ENCODE assay signal across 8 mouse cellular contexts in the genomic region with DNA sequence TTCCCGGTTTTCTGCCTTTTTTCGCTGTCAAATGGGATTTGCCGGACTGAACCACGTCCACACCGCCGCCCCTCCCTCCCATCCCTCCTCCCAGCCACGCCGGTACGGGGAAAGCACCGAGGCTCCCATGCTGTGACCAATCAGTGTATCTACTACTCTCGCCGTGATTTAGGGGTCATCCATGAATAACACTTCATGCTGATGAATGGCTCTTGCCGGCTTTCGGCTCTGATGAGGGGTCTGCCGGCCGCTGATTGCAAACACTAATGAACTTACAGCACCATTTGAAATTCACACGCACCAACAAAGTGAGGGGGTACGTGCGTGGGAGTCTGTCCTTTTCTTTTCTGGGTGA. TPM values are rescaled to one million over a fixed set of nuclear protein-coding genes. Genes with fewer than 3 reads are reported as not detected.
DNase-seq lines count a peak whose midpoint lies in the region; ATAC-seq and TF ChIP-seq lines count a peak whose summit lies in the region.

A gene (minus strand): TSS at position 21 of the 355 bp plus-strand sequence.

- peak within 1 kb of the TSS; percentile 45; the same call in 1 of the 2 replicates for H3K4me3 ChIP-seq in spleen, adult 2 months (ENCODE audit: extremely low read depth, insufficient read depth, insufficient read length)
- peak within 1 kb of the TSS; percentile 88 for H3K4me3 ChIP-seq in heart, embryonic 15.5 days
- H3K4me3 ChIP-seq in limb, embryonic 11.5 days (ENCODE audit: low read depth, low read length) = peak within 1 kb of the TSS; percentile 70
- peak within 1 kb of the TSS; percentile 77 for H3K4me3 ChIP-seq in neural tube, embryonic 15.5 days (replicated peaks)

- H3K27me3 ChIP-seq in spleen, adult 2 months (ENCODE audit: control insufficient read depth, insufficient read depth, low read length) = peaks cover 4% of the 10 kb centered on the region; the same call in 1 of the 2 replicates
- H3K27me3 ChIP-seq in heart, embryonic 15.5 days = peaks cover 73% of the 10 kb centered on the region
- H3K27me3 ChIP-seq in limb, embryonic 11.5 days (ENCODE audit: control insufficient read depth, insufficient read depth, low read length) = peaks cover 21% of the 10 kb centered on the region
- H3K27me3 ChIP-seq in neural tube, embryonic 15.5 days (replicated peaks) = 0 out of 2 replicates have a peak, but pooled peaks cover 16% of the 10 kb centered on the region

- peak; percentile 50 for ATAC-seq in frontal cortex, adult (ENCODE audit: low TSS enrichment)
- 0 out of 2 replicates have a peak, but pooled peaks have one; percentile 40 for ATAC-seq in heart, embryonic 15.5 days (replicated peaks; ENCODE audit: insufficient number of reproducible peaks, insufficient read depth, low FRiP score, low read depth)
- peak; percentile 58 for ATAC-seq in limb, embryonic 11.5 days (ENCODE audit: insufficient number of reproducible peaks, low FRiP score, low TSS enrichment, low read depth)
- ATAC-seq in neural tube, embryonic 15.5 days (ENCODE audit: low FRiP score) = peak; percentile 79; the same call in 1 of the 2 replicates

- H3K9me3 ChIP-seq in heart, embryonic 15.5 days (replicated peaks) = no peaks in the 10 kb centered on the region
- no peaks in the 10 kb centered on the region for H3K9me3 ChIP-seq in limb, embryonic 11.5 days (ENCODE audit: control insufficient read depth, low read length)
- no peaks in the 10 kb centered on the region for H3K9me3 ChIP-seq in neural tube, embryonic 15.5 days (replicated peaks)

- TF ChIP-seq POLR2A in spleen, adult 2 months (IDR thresholded peaks at IDR 0.05; ENCODE audit: low read depth, low read length) = no peak

- WGBS in spleen, adult 2 months = 4% methylated on average over 19 of the region's 19 CpGs
- WGBS in heart, embryonic 15.5 days = under 1% methylated on average over 19 of the region's 19 CpGs
- under 1% methylated on average over 19 of the region's 19 CpGs for WGBS in limb, embryonic 11.5 days
- WGBS in neural tube, embryonic 15.5 days = under 1% methylated on average over 19 of the region's 19 CpGs

- no peak for TF ChIP-seq CTCF in spleen, adult 2 months (IDR thresholded peaks at IDR 0.05; ENCODE audit: extremely low read depth, insufficient read depth, insufficient read length, insufficient replicate concordance)

- DNase-seq in frontal cortex, postnatal 14 days (ENCODE audit: low spot score in 2 of 2) = no peak
- no peak for DNase-seq in spleen, adult 2 months (ENCODE audit: low read depth in 1 of 2, low spot score in 2 of 2)
- DNase-seq in spleen, adult 12 weeks (ENCODE audit: low spot score) = no peak
- DNase-seq in limb, embryonic 11.5 days (ENCODE audit: low spot score) = peak; percentile 55
- no peak for DNase-seq in B cell, adult 2 months

- peak within 1 kb of the TSS; percentile 98 for H3K4me2 ChIP-seq in heart, embryonic 15.5 days
- H3K4me2 ChIP-seq in limb, embryonic 11.5 days (ENCODE audit: low read depth, severe bottlenecking) = peak within 1 kb of the TSS; percentile 78
- peak within 1 kb of the TSS; percentile 95 for H3K4me2 ChIP-seq in neural tube, embryonic 15.5 days

- H3K4me1 ChIP-seq in spleen, adult 2 months (ENCODE audit: control insufficient read depth, insufficient read depth, insufficient read length) = peaks cover 2% of the 10 kb centered on the region; the same call in 1 of the 2 replicates
- H3K4me1 ChIP-seq in heart, embryonic 15.5 days (replicated peaks) = peaks cover 22% of the 10 kb centered on the region
- H3K4me1 ChIP-seq in limb, embryonic 11.5 days (ENCODE audit: control insufficient read depth, insufficient read depth, low read length) = peaks cover 8% of the 10 kb centered on the region
- H3K4me1 ChIP-seq in neural tube, embryonic 15.5 days = peaks cover 32% of the 10 kb centered on the region

- H3K9ac ChIP-seq in heart, embryonic 15.5 days = peak within 1 kb of the TSS; percentile 64
- peak within 1 kb of the TSS; percentile 78 for H3K9ac ChIP-seq in limb, embryonic 11.5 days (ENCODE audit: low read length)
- peak within 1 kb of the TSS; percentile 73 for H3K9ac ChIP-seq in neural tube, embryonic 15.5 days (replicated peaks)

- H3K36me3 ChIP-seq in spleen, adult 2 months (ENCODE audit: control insufficient read depth, insufficient read depth, low read length) = no peaks in the 10 kb centered on the region
- no peaks in the 10 kb centered on the region for H3K36me3 ChIP-seq in heart, embryonic 15.5 days
- no peaks in the 10 kb centered on the region for H3K36me3 ChIP-seq in limb, embryonic 11.5 days (ENCODE audit: control insufficient read depth, insufficient read depth, low read length)
- H3K36me3 ChIP-seq in neural tube, embryonic 15.5 days = no peaks in the 10 kb centered on the region

- H3K27ac ChIP-seq in spleen, adult 2 months (ENCODE audit: insufficient read depth, low read length) = no peak within 1 kb of the TSS
- H3K27ac ChIP-seq in heart, embryonic 15.5 days = peak within 1 kb of the TSS; percentile 32; the same call in 1 of the 2 replicates
- peak within 1 kb of the TSS; percentile 66 for H3K27ac ChIP-seq in limb, embryonic 11.5 days (replicated peaks; ENCODE audit: low read depth, low read length)
- peak within 1 kb of the TSS; percentile 91 for H3K27ac ChIP-seq in neural tube, embryonic 15.5 days (replicated peaks)

RNA-seq across cellular contexts. Expression of the gene that starts here (rescaled TPM):
- polyA plus RNA-seq in spleen, adult 2 months (2012; rRNA removed) = 0.48 and 0.69 TPM in 2 replicates
- polyA plus RNA-seq in heart, embryonic 15.5 days (2015; fragmentation: Nextera tagmentation; extraction: Ambion mirVana) = 5.0 and 8.1 TPM in 2 replicates
- 51.6 and 52.1 TPM in 2 replicates for polyA plus RNA-seq in limb, embryonic 11.5 days (2014; fragmentation: Nextera tagmentation; extraction: Ambion mirVana)
- polyA plus RNA-seq in neural tube, embryonic 15.5 days (2015; fragmentation: Nextera tagmentation; extraction: Ambion mirVana) = 31.5 and 37.7 TPM in 2 replicates
